Mouse (Mus musculus) liver, adult 2 months (tissue): Measurements from ENCODE around the gene 6030468B19Rik. TPM values are rescaled to one million over a fixed set of nuclear protein-coding genes. Genes with fewer than 3 reads are reported as not detected.

ENCODE experiments used
- DNase-seq: peaks from one replicate; pipeline ENCODE4 v3.0.0-alpha.2; 2011; ENCODE audit warnings: low read depth, low spot score; ENCODE audit errors: extremely low read depth
- H3K27ac ChIP-seq: fragments of 200-500 bp; replicated peaks from 2 replicates; pipeline ENCODE4 v1.5.1; 2012; ENCODE audit warnings: low read depth, mild to moderate bottlenecking, control low read depth, inconsistent platforms, low read length; ENCODE audit not compliant: insufficient read depth
- H3K27me3 ChIP-seq: fragments of 200-500 bp; 2 replicates; pipeline ENCODE4 v1.6.1; 2012; ENCODE audit warnings: mild to moderate bottlenecking, moderate library complexity, low read length, inconsistent platforms; ENCODE audit not compliant: control insufficient read depth, insufficient read depth
- H3K36me3 ChIP-seq: fragments of 200-500 bp; 2 replicates; pipeline ENCODE4 v1.6.1; 2012; ENCODE audit warnings: low read length, inconsistent platforms; ENCODE audit not compliant: control insufficient read depth, insufficient read depth
- H3K4me1 ChIP-seq: fragments of 200-500 bp; 2 replicates; pipeline ENCODE4 v1.6.1; 2011; ENCODE audit warnings: low read length; ENCODE audit not compliant: control insufficient read depth, insufficient read depth
- H3K4me3 ChIP-seq: fragments of 200-500 bp; 2 replicates; pipeline ENCODE4 v1.5.1; 2011; ENCODE audit warnings: low read depth, mild to moderate bottlenecking, control low read depth, low read length, moderate library complexity; ENCODE audit not compliant: insufficient read depth
- H3K79me2 ChIP-seq: fragments of 200-500 bp; 2 replicates; pipeline ENCODE4 v1.6.1; 2012; ENCODE audit warnings: inconsistent platforms, mild to moderate bottlenecking, low read length, moderate library complexity; ENCODE audit not compliant: control insufficient read depth, insufficient read depth
- H3K9ac ChIP-seq: fragments of 200-500 bp; 2 replicates; pipeline ENCODE4 v1.6.1; 2012; ENCODE audit warnings: low read depth, mild to moderate bottlenecking, control low read depth, inconsistent platforms, low read length
- CTCF ChIP-seq: fragments of 200-500 bp; IDR thresholded peaks from 2 replicates; pipeline ENCODE4 v1.5.1; 2011; ENCODE audit warnings: low read depth, low read length, control low read depth
- POLR2A ChIP-seq: fragments of 200-500 bp; IDR thresholded peaks from 2 replicates; pipeline ENCODE4 v1.6.1; 2011; ENCODE audit warnings: low read length, control low read depth; ENCODE audit not compliant: insufficient read depth; ENCODE audit errors: extremely low read depth
- WGBS: fragments of 180-500 bp; shearing (Covaris S2); methylation state at CpG from one replicate; pipeline ENCODE4 v1.1.7; 2018; 5-methylcytosine and 5-hydroxymethylcytosine counted together
- polyA plus RNA-seq: library from polyadenylated mRNA; depleted of rRNA; stranded (reverse); fragments of >200 nt; gene quantifications from 2 replicates; pipeline ENCODE4 v1.2.3, GENCODE M21; 2012
- total RNA-seq: library from RNA; depleted of rRNA; stranded (reverse); fragments of >200 nt; gene quantifications from 2 replicates; pipeline ENCODE4 v1.2.3, GENCODE M21; 2014

6030468B19Rik gene
- total and polyA plus RNA-seq, 2 experiments: not detected

DNA sequence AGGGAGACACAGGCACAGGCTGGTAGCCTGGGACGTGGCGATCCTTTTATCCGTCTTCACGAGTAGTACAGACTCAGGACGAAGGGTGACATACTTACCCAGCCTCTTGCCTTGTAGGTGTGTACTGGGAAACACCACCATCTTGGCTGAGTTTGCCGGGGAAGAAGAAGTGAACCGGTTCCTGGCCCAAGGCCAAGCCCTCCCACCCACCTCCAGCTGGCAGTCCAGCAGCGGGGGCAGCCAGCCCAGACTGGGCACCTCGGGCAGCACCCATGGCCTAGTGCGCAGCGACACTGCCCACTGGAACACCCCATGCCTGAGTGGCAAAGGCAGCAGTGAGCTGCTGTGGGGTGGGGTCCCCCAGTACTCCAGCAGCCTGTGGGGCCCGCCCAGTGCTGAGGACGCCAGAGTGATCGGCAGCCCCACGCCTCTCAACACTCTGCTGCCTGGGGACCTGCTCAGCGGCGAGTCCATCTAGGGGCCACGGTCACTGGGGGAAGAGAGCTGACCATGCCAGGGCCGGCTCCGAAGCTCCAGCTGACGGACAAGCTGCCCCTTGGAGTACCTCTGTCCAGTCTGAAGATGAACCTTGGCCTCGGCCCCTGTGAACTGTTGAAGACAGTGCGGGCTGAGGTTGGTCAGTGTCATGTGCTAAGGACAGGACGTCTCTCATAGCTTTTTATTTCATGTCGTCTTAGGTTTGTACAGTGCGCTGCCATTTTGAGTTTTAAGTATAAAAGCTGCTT, 36.9 kb upstream of the 6030468B19Rik start:
- H3K4me1 ChIP-seq: no peaks in the 10 kb centered on the region
- H3K79me2 ChIP-seq: no peaks in the 10 kb centered on the region
- TF ChIP-seq POLR2A: no peak
- no peak for TF ChIP-seq CTCF
- no peak for DNase-seq
- H3K27me3 ChIP-seq: no peaks in the 10 kb centered on the region
- H3K4me3 ChIP-seq: no peak overlapping the region
- H3K9ac ChIP-seq: no peak overlapping the region
- no peak overlapping the region for H3K27ac ChIP-seq
- 94% methylated on average over 26 of the region's 26 CpGs for WGBS
- peaks cover 15% of the 10 kb centered on the region for H3K36me3 ChIP-seq

DNA sequence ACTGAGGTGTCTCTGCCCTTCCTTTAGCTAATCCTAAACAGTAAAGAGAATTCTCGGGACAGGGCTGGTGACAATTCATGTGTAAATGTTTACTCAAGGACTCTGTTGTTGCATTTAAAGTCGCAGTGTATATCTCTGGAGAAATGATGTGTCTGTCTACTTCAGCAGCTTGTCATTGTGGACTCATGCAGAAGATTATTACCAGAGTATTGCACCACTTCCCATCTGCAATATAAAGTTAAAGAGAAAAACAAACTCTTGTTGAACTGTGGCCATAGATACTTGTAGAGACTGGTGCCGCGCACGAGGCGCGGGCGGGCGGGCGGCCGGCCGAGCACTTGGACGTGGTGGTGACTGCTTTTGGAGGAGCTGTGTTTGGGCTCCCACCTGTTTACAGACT, 35.7 kb upstream of the 6030468B19Rik start:
- TF ChIP-seq CTCF: no peak
- no peak for TF ChIP-seq POLR2A

GRCm38 (mm10) chr11:117762246-117762645, 35.2 kb upstream of the 6030468B19Rik start:
- TF ChIP-seq POLR2A: no peak
- no peak for TF ChIP-seq CTCF
- Histone ChIP-seq H3K27ac (no peak overlapping the region), H3K36me3 (peaks cover 9% of the 10 kb centered on the region; the same call in 1 of the 2 replicates), H3K4me1 (no peaks in the 10 kb centered on the region), H3K27me3 (no peaks in the 10 kb centered on the region), H3K4me3 (no peak overlapping the region), H3K79me2 (no peaks in the 10 kb centered on the region), H3K9ac (no peak overlapping the region)
- no peak for DNase-seq
- 90% methylated on average over 12 of the region's 12 CpGs for WGBS

More for the DNA sequence above, 35.7 kb upstream of the 6030468B19Rik start:
- Histone ChIP-seq H3K79me2 (no peaks in the 10 kb centered on the region), H3K36me3 (peaks cover 12% of the 10 kb centered on the region; the same call in 1 of the 2 replicates), H3K27ac (no peak overlapping the region), H3K4me1 (no peaks in the 10 kb centered on the region), H3K4me3 (no peak overlapping the region), H3K9ac (no peak overlapping the region), H3K27me3 (no peaks in the 10 kb centered on the region)
- WGBS: 83% methylated on average over 13 of the region's 13 CpGs
- DNase-seq: no peak

GRCm38 (mm10) chr11:117764319-117764718, 33.1 kb upstream of the 6030468B19Rik start:
- Histone ChIP-seq H3K4me3 (no peak overlapping the region), H3K4me1 (no peaks in the 10 kb centered on the region), H3K9ac (no peak overlapping the region), H3K27ac (no peak overlapping the region), H3K36me3 (peaks cover 5% of the 10 kb centered on the region; the same call in 1 of the 2 replicates), H3K27me3 (no peaks in the 10 kb centered on the region), H3K79me2 (no peaks in the 10 kb centered on the region)
- TF ChIP-seq CTCF: no peak
- TF ChIP-seq POLR2A: no peak
- 90% methylated on average over 9 of the region's 9 CpGs for WGBS
- DNase-seq: no peak

DNA sequence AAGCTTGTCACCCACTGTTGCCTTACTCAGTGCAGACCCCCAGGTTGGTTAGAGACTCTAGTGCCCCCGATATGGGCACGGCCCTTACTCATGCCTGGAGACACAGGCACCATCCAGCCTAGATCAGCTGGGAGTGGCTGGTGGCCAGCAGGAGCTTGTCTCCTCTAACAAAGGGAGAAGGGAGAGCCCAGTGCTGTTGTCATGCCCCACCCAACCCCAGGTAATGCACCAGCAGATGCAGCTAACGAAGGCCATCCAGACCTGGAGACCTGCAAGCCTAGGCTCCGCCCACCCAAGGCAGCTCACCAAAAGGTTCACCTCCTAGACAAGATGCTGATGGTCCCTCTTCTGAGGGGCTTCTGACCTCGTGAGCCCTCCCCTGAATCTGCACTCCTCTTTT, 32.1 kb upstream of the 6030468B19Rik start:
- H3K36me3 ChIP-seq: peaks cover 4% of the 10 kb centered on the region; the same call in 1 of the 2 replicates

DNA sequence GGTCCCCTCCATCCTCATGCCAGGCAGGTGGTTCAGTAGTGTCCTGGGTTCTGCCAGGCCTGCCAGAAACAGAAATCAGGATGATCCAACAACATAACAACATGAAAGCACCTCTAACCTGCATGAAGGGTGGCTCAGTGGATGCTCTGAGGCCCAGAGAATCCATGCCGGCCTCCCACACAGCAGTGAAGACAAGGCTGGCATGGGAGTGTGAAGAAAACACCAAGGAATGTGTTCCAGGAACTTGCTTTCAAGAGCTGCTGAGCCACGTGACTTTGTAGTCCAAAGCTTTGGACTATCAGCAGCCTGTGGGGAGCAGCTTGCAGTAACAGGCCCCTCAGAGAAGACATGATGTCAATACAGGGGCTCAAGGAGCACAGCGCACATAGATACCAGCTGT, 31.2 kb upstream of the 6030468B19Rik start:
- no peak for TF ChIP-seq CTCF
- TF ChIP-seq POLR2A: no peak
- Histone ChIP-seq H3K27me3 (no peaks in the 10 kb centered on the region), H3K9ac (no peak overlapping the region), H3K36me3 (0 out of 2 replicates have a peak, but pooled peaks cover 2% of the 10 kb centered on the region), H3K4me3 (no peak overlapping the region), H3K27ac (no peak overlapping the region), H3K79me2 (no peaks in the 10 kb centered on the region), H3K4me1 (no peaks in the 10 kb centered on the region)
- DNase-seq: no peak
- WGBS: 86% methylated on average over 3 of the region's 3 CpGs

More for the DNA sequence above, 32.1 kb upstream of the 6030468B19Rik start:
- WGBS: 94% methylated on average over 5 of the region's 5 CpGs
- Histone ChIP-seq H3K9ac (no peak overlapping the region), H3K27me3 (no peaks in the 10 kb centered on the region), H3K4me3 (no peak overlapping the region), H3K79me2 (no peaks in the 10 kb centered on the region), H3K4me1 (no peaks in the 10 kb centered on the region), H3K27ac (no peak overlapping the region)
- DNase-seq: no peak
- no peak for TF ChIP-seq POLR2A
- TF ChIP-seq CTCF: no peak
